Mouse (Mus musculus) midbrain, postnatal 0 days (tissue): ENCODE data around the gene Ccdc136. TPM values are rescaled to one million over a fixed set of nuclear protein-coding genes. Genes with fewer than 3 reads are reported as not detected.

Experiments
- ATAC-seq: fragments of 200-750 bp; cut with Nextera tagmentation; 2 replicates; pipeline ENCODE4 v1.8.0; 2017; ENCODE audit warnings: moderate number of reproducible peaks, mild to moderate bottlenecking, moderate TSS enrichment, moderate library complexity; ENCODE audit not compliant: low FRiP score
- DNase-seq: peaks from one replicate; pipeline ENCODE4 v3.0.0-alpha.2; 2015; ENCODE audit warnings: low spot score
- H3K27ac ChIP-seq: fragments of 300-500 bp; sonication (generic); 2 replicates; pipeline ENCODE4 v1.5.1; 2014; ENCODE audit warnings: low read depth, mild to moderate bottlenecking, low read length, mixed read lengths
- H3K27me3 ChIP-seq: fragments of 300-500 bp; sonication (generic); 2 replicates; pipeline ENCODE4 v1.6.1; 2014; ENCODE audit warnings: low read length, control low read depth, mixed read lengths; ENCODE audit not compliant: insufficient read depth
- H3K36me3 ChIP-seq: fragments of 300-500 bp; sonication (generic); 2 replicates; pipeline ENCODE4 v1.6.1; 2014; ENCODE audit warnings: low read length, control low read depth, mixed read lengths; ENCODE audit not compliant: insufficient read depth
- H3K4me1 ChIP-seq: fragments of 300-500 bp; sonication (generic); 2 replicates; pipeline ENCODE4 v1.6.1; 2014; ENCODE audit warnings: mild to moderate bottlenecking, control low read depth, antibody characterized with exemption, low read length, mixed read lengths; ENCODE audit not compliant: insufficient read depth
- H3K4me2 ChIP-seq: fragments of 300-500 bp; sonication (generic); 2 replicates; pipeline ENCODE4 v1.6.1; 2014; ENCODE audit warnings: low read depth, mild to moderate bottlenecking, low read length, mixed read lengths; ENCODE audit not compliant: poor library complexity, severe bottlenecking
- H3K4me3 ChIP-seq: fragments of 300-500 bp; sonication (generic); 2 replicates; pipeline ENCODE4 v1.5.1; 2014; ENCODE audit warnings: low read depth, mild to moderate bottlenecking, low read length, moderate library complexity
- H3K9ac ChIP-seq: fragments of 300-500 bp; sonication (generic); replicated peaks from 2 replicates; pipeline ENCODE4 v1.6.1; 2014; ENCODE audit warnings: mild to moderate bottlenecking, low read length, moderate library complexity, mixed read lengths; ENCODE audit not compliant: poor library complexity, severe bottlenecking
- H3K9me3 ChIP-seq: fragments of 300-500 bp; sonication (generic); 2 replicates; pipeline ENCODE4 v1.6.1; 2016; ENCODE audit warnings: low read length, control low read depth
- CTCF ChIP-seq: IDR thresholded peaks from 2 replicates; pipeline ENCODE4 v1.5.1; 2016; ENCODE audit warnings: antibody characterized with exemption, mild to moderate bottlenecking
- WGBS: fragments of 180-500 bp; shearing (Covaris S2); extraction: QIAGEN DNeasy Blood & Tissue Kit; methylation state at CpG from one replicate; pipeline ENCODE4 v1.1.7; 2014; 5-methylcytosine and 5-hydroxymethylcytosine counted together
- polyA plus RNA-seq: library from polyadenylated mRNA; unstranded; fragments of >200 nt; fragmentation: Nextera tagmentation; extraction: Ambion mirVana; gene quantifications from 2 replicates; pipeline ENCODE4 v1.2.1, GENCODE M21; 2015
- total RNA-seq: library from RNA; depleted of rRNA; stranded (reverse); fragments of >200 nt; gene quantifications from 2 replicates; pipeline ENCODE4 v1.2.3, GENCODE M21; 2014

The Ccdc136 gene
- total and polyA plus RNA-seq, 2 experiments from 2014 or later, result 50.8 to 77.6 TPM

DNA sequence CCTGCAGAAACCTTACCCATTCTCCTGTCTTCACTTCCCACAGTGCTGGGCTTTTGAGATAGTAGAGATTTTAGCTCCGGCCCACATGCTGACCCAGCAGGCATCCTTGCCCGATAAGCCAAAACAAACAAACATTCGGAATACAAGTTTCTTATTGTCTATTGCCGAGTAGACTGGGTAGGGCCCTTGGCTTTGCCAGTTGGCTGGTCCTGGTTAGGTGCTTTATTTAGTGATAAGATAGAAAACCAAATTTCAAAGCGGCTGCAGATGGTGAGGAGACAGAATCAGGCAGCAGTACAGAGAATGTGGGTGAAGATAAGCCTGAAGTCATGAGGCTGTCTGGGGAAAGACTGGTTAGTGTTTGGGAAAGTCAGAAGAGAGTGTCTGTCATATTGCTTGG lies 43.3 kb upstream of the Ccdc136 start:
- 51% methylated on average over 5 of the region's 5 CpGs for WGBS
- H3K4me2 ChIP-seq, result no peak overlapping the region
- DNase-seq, result no peak
- TF ChIP-seq CTCF, result no peak
- H3K9me3 ChIP-seq, result no peaks in the 10 kb centered on the region
- H3K9ac ChIP-seq, result no peak overlapping the region
- no peak for ATAC-seq
- H3K4me3 ChIP-seq, result no peak overlapping the region
- H3K36me3 ChIP-seq, result peaks cover 5% of the 10 kb centered on the region; the same call in 1 of the 2 replicates
- H3K27ac ChIP-seq, result no peak overlapping the region
- no peaks in the 10 kb centered on the region for H3K27me3 ChIP-seq
- H3K4me1 ChIP-seq, result no peaks in the 10 kb centered on the region; the same call in 1 of the 2 replicates

GRCm38 (mm10) chr6:29359386-29359785 lies 36.7 kb upstream of the Ccdc136 start:
- no peak for TF ChIP-seq CTCF
- H3K4me3 ChIP-seq, result no peak overlapping the region

GRCm38 (mm10) chr6:29360211-29360610 lies 35.9 kb upstream of the Ccdc136 start:
- Histone ChIP-seq H3K4me1 (0 out of 2 replicates have a peak, but pooled peaks cover 2% of the 10 kb centered on the region), H3K9me3 (no peaks in the 10 kb centered on the region), H3K4me3 (no peak overlapping the region), H3K27me3 (no peaks in the 10 kb centered on the region), H3K36me3 (peaks cover 11% of the 10 kb centered on the region; the same call in 1 of the 2 replicates), H3K27ac (no peak overlapping the region), H3K9ac (no peak overlapping the region), H3K4me2 (no peak overlapping the region)
- 90% methylated on average over 6 of the region's 6 CpGs for WGBS
- ATAC-seq (no peak), DNase-seq (no peak)
- no peak for TF ChIP-seq CTCF

More at GRCm38 (mm10) chr6:29359386-29359785, 36.7 kb upstream of the Ccdc136 start:
- H3K9ac ChIP-seq, result no peak overlapping the region
- no peaks in the 10 kb centered on the region for H3K9me3 ChIP-seq
- DNase-seq (no peak), ATAC-seq (no peak)
- H3K27ac ChIP-seq, result no peak overlapping the region
- H3K36me3 ChIP-seq, result peaks cover 11% of the 10 kb centered on the region; the same call in 1 of the 2 replicates
- H3K4me1 ChIP-seq, result 0 out of 2 replicates have a peak, but pooled peaks cover 2% of the 10 kb centered on the region
- no peaks in the 10 kb centered on the region for H3K27me3 ChIP-seq
- 95% methylated on average over 3 of the region's 3 CpGs for WGBS
- H3K4me2 ChIP-seq, result no peak overlapping the region

GRCm38 (mm10) chr6:29362246-29363128 lies 33.6 kb upstream of the Ccdc136 start:
- DNase-seq (peak; percentile 42), ATAC-seq (no peak)
- TF ChIP-seq CTCF, result peak; percentile 71
- Histone ChIP-seq H3K36me3 (peaks cover 15% of the 10 kb centered on the region; the same call in 1 of the 2 replicates), H3K27me3 (no peaks in the 10 kb centered on the region), H3K4me2 (no peak overlapping the region), H3K4me3 (no peak overlapping the region), H3K9ac (no peak overlapping the region), H3K27ac (no peak overlapping the region), H3K4me1 (0 out of 2 replicates have a peak, but pooled peaks cover 2% of the 10 kb centered on the region), H3K9me3 (no peaks in the 10 kb centered on the region)
- WGBS, result 49% methylated on average over 7 of the region's 7 CpGs

DNA sequence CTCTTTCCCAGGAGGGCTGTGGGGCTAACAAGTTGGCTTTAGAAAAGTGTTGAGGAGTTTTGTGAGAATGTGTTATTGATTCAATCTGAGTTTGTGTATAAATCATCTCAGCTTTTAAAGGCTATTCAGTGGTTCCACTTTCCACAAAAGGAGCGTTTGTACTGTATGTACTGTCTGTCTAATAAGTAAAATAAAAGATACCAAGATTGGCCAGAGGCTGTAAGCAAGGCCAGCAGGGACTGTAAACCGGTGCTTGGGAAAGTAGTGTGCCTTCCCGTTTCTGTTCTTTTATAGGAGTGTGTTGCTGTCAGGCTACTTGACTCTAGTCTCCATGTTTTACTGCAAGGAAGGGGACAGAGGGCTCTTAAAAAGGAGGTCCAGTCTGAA lies 33.0 kb upstream of the Ccdc136 start:
- Histone ChIP-seq H3K9ac (no peak overlapping the region), H3K4me3 (no peak overlapping the region), H3K4me1 (0 out of 2 replicates have a peak, but pooled peaks cover 2% of the 10 kb centered on the region), H3K27me3 (no peaks in the 10 kb centered on the region), H3K9me3 (no peaks in the 10 kb centered on the region), H3K27ac (no peak overlapping the region), H3K36me3 (peaks cover 14% of the 10 kb centered on the region; the same call in 1 of the 2 replicates), H3K4me2 (no peak overlapping the region)
- DNase-seq (no peak), ATAC-seq (no peak)
- no peak for TF ChIP-seq CTCF
- 73% methylated on average over 3 of the region's 3 CpGs for WGBS

GRCm38 (mm10) chr6:29365277-29365676 lies 30.8 kb upstream of the Ccdc136 start:
- Histone ChIP-seq H3K27ac (no peak overlapping the region), H3K27me3 (no peaks in the 10 kb centered on the region), H3K4me1 (0 out of 2 replicates have a peak, but pooled peaks cover 2% of the 10 kb centered on the region), H3K36me3 (peaks cover 14% of the 10 kb centered on the region; the same call in 1 of the 2 replicates), H3K4me3 (no peak overlapping the region), H3K9me3 (no peaks in the 10 kb centered on the region), H3K9ac (no peak overlapping the region), H3K4me2 (no peak overlapping the region)
- DNase-seq, result no peak
- no peak for ATAC-seq
- TF ChIP-seq CTCF, result no peak
- WGBS, result 92% methylated on average over 1 of the region's 1 CpGs
